Mouse (Mus musculus): ENCODE results near the gene Xpo5. TPM values are rescaled to one million over a fixed set of nuclear protein-coding genes. Genes with fewer than 3 reads are reported as not detected.

Xpo5 gene
- polyA plus RNA-seq, 1 experiment from 2014 or later, result 32.0 TPM

DNA sequence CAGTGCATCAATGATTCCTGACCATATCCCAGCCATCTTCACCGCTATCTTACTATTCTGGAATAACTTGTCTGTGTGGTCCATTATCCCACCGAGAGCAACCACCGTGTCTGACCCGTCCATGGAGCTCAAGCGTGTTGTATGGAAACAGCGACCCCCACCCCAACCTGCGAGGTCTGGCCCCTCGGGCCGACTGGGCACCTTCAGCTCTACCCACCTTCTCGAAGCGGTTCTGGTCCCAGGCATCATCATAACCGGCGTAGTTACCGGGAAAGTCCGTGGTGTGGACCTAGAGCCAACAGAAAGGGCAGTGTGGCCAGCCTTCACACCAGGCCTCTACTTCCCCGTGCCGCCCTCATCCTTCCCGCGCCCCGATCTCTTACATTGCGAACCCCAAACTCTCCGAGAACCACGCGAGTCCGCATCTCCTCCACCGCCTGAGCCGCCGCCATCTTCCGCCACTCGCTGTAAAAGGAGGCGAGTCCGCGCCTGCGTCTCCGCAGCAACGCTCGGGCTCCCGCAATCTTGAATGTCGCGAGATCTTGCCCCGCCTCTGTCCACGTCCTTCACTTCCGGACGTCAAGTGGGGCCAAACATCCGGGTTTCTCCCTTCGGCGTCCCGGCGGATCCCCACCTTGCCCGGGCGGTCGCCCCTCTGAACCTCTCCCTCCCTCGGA is 45.1 kb downstream of the Xpo5 start, which contains the start of the genes Polr1c and Yipf3:
TSS of gene Polr1c (minus strand) at position 543 of the 677 bp plus-strand sequence.
TSS of gene Yipf3 (plus strand) at position 569 of the 677 bp plus-strand sequence.
- Histone ChIP-seq H3K4me2 (peak within 1 kb of the TSS; percentile 77), H3K27ac (peak within 1 kb of the TSS; percentile 83), H3K4me3 (peak within 1 kb of the TSS; percentile 91), H3K4me1 (peaks cover 23% of the 10 kb centered on the region), H3K36me3 (peaks cover 73% of the 10 kb centered on the region), H3K27me3 (no peaks in the 10 kb centered on the region), H3K9ac (peak within 1 kb of the TSS; percentile 98), H3K9me3 (no peaks in the 10 kb centered on the region)
- ATAC-seq (ENCODE audit: insufficient number of reproducible peaks, low FRiP score, low TSS enrichment, low read depth), result peak; percentile 89
- WGBS, result under 1% methylated on average over 53 of the region's 53 CpGs

- Histone ChIP-seq H3K9ac (peak overlapping the region; percentile 98), H3K4me2 (peak overlapping the region; percentile 77), H3K36me3 (peaks cover 68% of the 10 kb centered on the region), H3K27ac (peak overlapping the region; percentile 83), H3K4me3 (peak overlapping the region; percentile 91), H3K9me3 (no peaks in the 10 kb centered on the region), H3K27me3 (no peaks in the 10 kb centered on the region), H3K4me1 (peaks cover 24% of the 10 kb centered on the region)
- under 1% methylated on average over 37 of the region's 37 CpGs for WGBS
- peak; percentile 30 for ATAC-seq (ENCODE audit: insufficient number of reproducible peaks, low FRiP score, low TSS enrichment, low read depth)
Observed at GRCm38 (mm10) chr17:46248189-46248522, 45.6 kb downstream of the Xpo5 start.

DNA sequence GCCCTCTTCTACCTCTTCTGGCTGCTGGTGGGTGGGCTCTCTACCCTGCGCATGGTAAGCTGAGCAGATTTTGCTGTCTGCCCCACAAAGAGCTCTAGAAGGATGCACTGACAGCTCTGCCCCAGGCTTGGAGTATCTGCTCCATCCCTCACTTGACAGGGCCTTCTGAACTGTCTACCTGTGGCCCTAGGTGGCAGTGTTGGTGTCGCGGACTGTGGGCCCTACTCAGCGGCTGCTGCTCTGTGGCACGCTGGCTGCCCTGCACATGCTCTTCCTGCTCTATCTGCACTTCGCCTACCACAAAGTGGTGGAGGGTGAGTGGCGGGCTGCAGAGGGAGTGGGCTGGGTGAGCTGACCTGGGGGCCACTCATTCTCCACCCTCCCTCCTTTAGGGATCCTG is 48.6 kb downstream of the Xpo5 start:
- peaks cover 18% of the 10 kb centered on the region for H3K27me3 ChIP-seq
- H3K27ac ChIP-seq, result no peak overlapping the region
- peaks cover 38% of the 10 kb centered on the region for H3K36me3 ChIP-seq
- no peak overlapping the region for H3K4me3 ChIP-seq
- H3K4me2 ChIP-seq, result no peak overlapping the region
- no peak overlapping the region for H3K9ac ChIP-seq
- peaks cover 38% of the 10 kb centered on the region for H3K4me1 ChIP-seq
- 80% methylated on average over 7 of the region's 7 CpGs for WGBS
- no peak for ATAC-seq (ENCODE audit: insufficient number of reproducible peaks, low FRiP score, low TSS enrichment, low read depth)
- no peaks in the 10 kb centered on the region for H3K9me3 ChIP-seq

DNA sequence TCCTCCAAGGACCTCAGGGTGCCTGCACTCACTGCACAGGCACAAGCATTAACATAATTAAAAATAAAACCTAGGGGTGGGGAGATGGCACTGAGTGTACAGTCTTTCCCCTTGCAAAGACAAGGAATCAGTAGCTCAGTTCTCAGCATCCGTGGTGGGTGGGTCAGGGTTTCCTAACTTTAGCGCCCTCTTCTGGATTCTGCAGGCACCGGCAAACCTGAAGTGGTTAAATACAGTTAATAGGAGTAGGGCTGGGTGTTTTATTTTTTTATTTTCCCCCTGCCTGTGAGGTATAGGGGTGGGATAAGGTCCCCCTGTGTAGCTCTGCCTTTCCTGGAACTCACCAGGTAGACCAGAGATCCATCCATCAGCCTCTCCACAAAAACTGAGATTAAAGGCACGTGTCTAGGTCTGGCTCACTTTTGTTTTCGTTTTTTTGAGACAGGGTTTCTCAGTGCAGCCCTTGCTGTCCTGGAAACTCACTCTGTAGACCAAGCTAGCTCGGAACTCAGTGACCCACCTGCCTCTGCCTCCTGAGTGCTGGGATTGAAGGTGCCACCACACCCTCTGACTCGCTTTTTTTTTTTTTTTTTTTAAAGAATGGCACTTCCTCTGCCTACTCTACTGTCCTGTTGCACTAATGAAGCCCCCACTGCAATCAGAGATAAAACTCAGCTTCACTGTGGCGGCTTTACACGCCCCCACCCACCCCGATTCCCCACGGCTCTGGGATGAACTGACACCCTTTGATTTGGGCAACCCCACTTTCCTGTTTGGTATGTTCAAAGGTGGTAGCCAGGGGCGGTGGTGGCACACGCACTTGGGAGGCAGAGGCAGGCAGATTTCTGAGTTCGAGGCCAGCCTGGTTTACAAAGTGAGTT is 50.2 kb downstream of the Xpo5 start:
- ATAC-seq (ENCODE audit: insufficient number of reproducible peaks, low FRiP score, low TSS enrichment, low read depth), result no peak
- Histone ChIP-seq H3K27ac (no peak overlapping the region), H3K36me3 (peaks cover 51% of the 10 kb centered on the region), H3K27me3 (peaks cover 18% of the 10 kb centered on the region), H3K9ac (no peak overlapping the region), H3K4me3 (peak overlapping the region; percentile 68; the same call in 1 of the 2 replicates), H3K4me2 (peak overlapping the region; percentile 100), H3K9me3 (no peaks in the 10 kb centered on the region), H3K4me1 (peaks cover 30% of the 10 kb centered on the region)
- WGBS, result 48% methylated on average over 14 of the region's 14 CpGs

- peaks cover 30% of the 10 kb centered on the region for H3K4me1 ChIP-seq
- H3K4me2 ChIP-seq, result peak within 1 kb of the TSS; percentile 100
- H3K9ac ChIP-seq, result peak within 1 kb of the TSS; percentile 57; the same call in 1 of the 2 replicates
- peak within 1 kb of the TSS; percentile 68 for H3K4me3 ChIP-seq
- H3K27ac ChIP-seq, result no peak within 1 kb of the TSS
- 2% methylated on average over 43 of the region's 48 CpGs for WGBS
- peak; percentile 72; the same call in 1 of the 2 replicates for ATAC-seq (ENCODE audit: insufficient number of reproducible peaks, low FRiP score, low TSS enrichment, low read depth)
- peaks cover 18% of the 10 kb centered on the region for H3K27me3 ChIP-seq
- no peaks in the 10 kb centered on the region for H3K9me3 ChIP-seq
- H3K36me3 ChIP-seq, result peaks cover 58% of the 10 kb centered on the region
Observed at GRCm38 (mm10) chr17:46253452-46254084, 51.0 kb downstream of the Xpo5 start, which contains the start of gene Lrrc73. Gene Lrrc73, plus strand, starts transcription at chr17:46253531.

DNA sequence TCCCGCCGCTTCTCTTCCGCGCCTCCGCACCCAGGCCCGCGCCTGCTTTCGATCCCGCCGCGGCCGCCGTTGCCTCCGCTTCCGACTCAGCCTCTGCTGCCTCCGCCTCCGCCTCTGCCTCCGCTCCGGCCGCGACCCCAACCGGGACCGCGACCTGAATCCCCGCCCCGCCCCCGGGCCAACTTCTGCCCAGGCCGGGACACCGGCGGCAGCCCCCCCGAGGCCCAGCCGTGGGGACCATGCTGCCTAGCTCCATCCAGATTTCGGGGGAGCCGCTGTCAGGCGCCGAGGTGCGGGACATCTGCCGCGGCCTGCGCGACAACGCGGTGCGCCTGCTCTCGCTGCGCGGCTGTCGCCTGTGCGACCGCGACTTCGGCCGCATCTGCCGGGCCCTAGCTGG is 51.5 kb downstream of the Xpo5 start:
- Histone ChIP-seq H3K9ac (peak overlapping the region; percentile 57; the same call in 1 of the 2 replicates), H3K36me3 (peaks cover 63% of the 10 kb centered on the region), H3K4me3 (peak overlapping the region; percentile 68), H3K9me3 (no peaks in the 10 kb centered on the region), H3K4me1 (peaks cover 25% of the 10 kb centered on the region), H3K27ac (no peak overlapping the region), H3K27me3 (peaks cover 18% of the 10 kb centered on the region), H3K4me2 (peak overlapping the region; percentile 100)
- ATAC-seq (ENCODE audit: insufficient number of reproducible peaks, low FRiP score, low TSS enrichment, low read depth), result no peak; the same call in 1 of the 2 replicates
- WGBS, result under 1% methylated on average over 52 of the region's 54 CpGs

DNA sequence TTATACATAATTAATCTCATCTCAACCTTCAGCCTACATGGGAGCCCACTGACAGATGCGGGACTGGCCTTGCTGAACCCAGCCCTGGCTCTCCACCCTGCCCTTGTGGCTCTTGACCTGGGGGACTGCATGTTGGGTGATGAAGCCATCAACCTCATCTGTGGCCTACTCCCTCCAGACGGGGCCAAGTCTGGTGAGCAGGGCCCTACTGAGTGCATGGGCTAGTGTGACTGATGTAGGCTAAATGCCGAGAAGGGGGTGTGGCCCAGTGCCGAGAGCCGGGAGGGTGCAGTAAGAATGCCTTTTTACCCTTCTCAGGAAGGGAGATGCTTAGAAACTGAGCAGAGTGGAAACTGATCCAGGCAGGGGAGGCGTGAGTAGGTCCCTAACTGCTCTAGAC is 52.6 kb downstream of the Xpo5 start:
- no peaks in the 10 kb centered on the region for H3K9me3 ChIP-seq
- no peak overlapping the region for H3K9ac ChIP-seq
- WGBS, result 33% methylated on average over 6 of the region's 6 CpGs
- 0 out of 2 replicates have a peak overlapping the region, but pooled peaks have one; percentile 68 for H3K4me3 ChIP-seq
- H3K4me2 ChIP-seq, result no peak overlapping the region
- peaks cover 16% of the 10 kb centered on the region for H3K4me1 ChIP-seq
- no peak for ATAC-seq (ENCODE audit: insufficient number of reproducible peaks, low FRiP score, low TSS enrichment, low read depth)
- H3K27ac ChIP-seq, result no peak overlapping the region
- peaks cover 18% of the 10 kb centered on the region for H3K27me3 ChIP-seq
- peaks cover 63% of the 10 kb centered on the region for H3K36me3 ChIP-seq

DNA sequence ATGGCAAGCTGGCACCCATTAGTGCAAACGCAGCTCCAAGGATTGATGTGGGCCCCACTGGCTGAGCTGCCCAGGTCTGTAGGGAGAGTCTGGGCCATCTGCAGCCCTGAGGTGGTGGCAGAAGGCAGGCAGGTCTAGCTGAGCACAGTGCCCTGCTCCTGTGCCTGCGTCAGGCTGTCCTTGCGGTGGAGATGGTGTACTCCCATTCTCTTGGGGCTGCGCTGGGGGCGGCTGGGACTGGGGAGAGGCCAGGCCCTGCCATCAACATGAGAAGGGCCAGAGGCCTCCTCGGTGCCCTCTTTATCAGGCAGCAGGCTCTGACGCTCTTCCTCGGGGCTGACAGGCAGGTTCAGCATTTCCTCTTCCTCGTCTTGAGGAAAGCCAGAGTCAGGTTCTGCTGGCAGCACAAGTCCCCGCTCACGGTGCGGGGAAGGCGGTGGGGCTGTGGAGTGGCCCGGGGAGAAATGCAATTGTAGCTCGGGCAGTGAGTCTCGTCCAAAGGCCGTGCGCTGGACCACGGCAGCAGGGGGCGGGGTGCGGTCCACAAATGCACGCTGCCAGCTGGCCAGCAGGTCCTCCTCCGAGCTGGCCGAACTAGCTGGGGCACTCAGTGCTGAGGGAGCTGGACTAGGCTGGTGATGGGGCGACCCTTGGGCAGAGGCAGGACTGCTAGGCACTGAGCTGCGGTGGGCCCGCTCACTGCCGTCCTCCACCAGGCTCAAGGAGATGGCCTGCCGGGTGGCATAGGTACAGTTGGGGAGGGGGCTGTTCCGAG is 55.9 kb downstream of the Xpo5 start:
- peaks cover 11% of the 10 kb centered on the region for H3K4me1 ChIP-seq
- no peak for ATAC-seq (ENCODE audit: insufficient number of reproducible peaks, low FRiP score, low TSS enrichment, low read depth)
- WGBS, result 89% methylated on average over 30 of the region's 30 CpGs
- H3K4me2 ChIP-seq, result no peak overlapping the region
- H3K4me3 ChIP-seq, result no peak overlapping the region
- H3K36me3 ChIP-seq, result peaks cover 72% of the 10 kb centered on the region
- H3K9ac ChIP-seq, result no peak overlapping the region
- H3K9me3 ChIP-seq, result no peaks in the 10 kb centered on the region
- no peak overlapping the region for H3K27ac ChIP-seq
- H3K27me3 ChIP-seq, result peaks cover 18% of the 10 kb centered on the region

- Histone ChIP-seq H3K4me2 (no peak overlapping the region), H3K9me3 (no peaks in the 10 kb centered on the region), H3K36me3 (peaks cover 84% of the 10 kb centered on the region), H3K4me3 (no peak overlapping the region), H3K27me3 (peaks cover 9% of the 10 kb centered on the region), H3K9ac (no peak overlapping the region), H3K4me1 (peaks cover 3% of the 10 kb centered on the region), H3K27ac (no peak overlapping the region)
- 88% methylated on average over 17 of the region's 17 CpGs for WGBS
- ATAC-seq (ENCODE audit: insufficient number of reproducible peaks, low FRiP score, low TSS enrichment, low read depth), result no peak
Observed at GRCm38 (mm10) chr17:46259675-46260074, 57.1 kb downstream of the Xpo5 start.

DNA sequence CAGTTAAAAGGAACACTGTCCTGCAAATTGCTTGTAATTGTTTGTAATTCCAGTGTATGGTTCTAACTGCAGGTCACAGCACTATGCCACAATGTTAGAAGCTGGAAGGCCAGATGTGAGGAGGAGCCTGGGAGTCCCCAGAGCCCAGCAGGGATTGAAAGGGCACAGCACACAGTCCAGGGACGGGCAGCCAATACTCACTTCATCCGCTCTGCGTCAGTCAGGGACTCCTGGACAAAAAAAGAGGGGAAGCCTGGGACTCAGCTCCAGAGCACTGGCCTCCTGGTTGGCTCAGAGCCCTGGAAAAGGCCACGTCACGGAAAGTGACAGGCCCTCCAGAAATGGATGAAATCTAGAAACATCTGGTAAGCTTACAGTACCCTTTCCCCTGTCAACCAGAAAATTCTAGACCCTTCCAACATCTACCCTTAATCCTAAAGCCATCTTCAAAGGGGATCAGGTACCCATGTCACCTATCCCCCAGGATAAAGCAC is 59.7 kb downstream of the Xpo5 start:
- Histone ChIP-seq H3K27me3 (no peaks in the 10 kb centered on the region), H3K27ac (no peak overlapping the region), H3K36me3 (peaks cover 88% of the 10 kb centered on the region), H3K4me2 (no peak overlapping the region), H3K9me3 (no peaks in the 10 kb centered on the region), H3K4me1 (peaks cover 13% of the 10 kb centered on the region), H3K4me3 (no peak overlapping the region), H3K9ac (no peak overlapping the region)
- ATAC-seq (ENCODE audit: insufficient number of reproducible peaks, low FRiP score, low TSS enrichment, low read depth), result no peak
- WGBS, result 85% methylated on average over 5 of the region's 5 CpGs

- no peaks in the 10 kb centered on the region for H3K27me3 ChIP-seq
- ATAC-seq (ENCODE audit: insufficient number of reproducible peaks, low FRiP score, low TSS enrichment, low read depth), result no peak
- WGBS, result 63% methylated on average over 12 of the region's 12 CpGs
- no peak overlapping the region for H3K4me3 ChIP-seq
- 0 out of 2 replicates have a peak overlapping the region, but pooled peaks have one; percentile 57 for H3K27ac ChIP-seq
- H3K9me3 ChIP-seq, result no peaks in the 10 kb centered on the region
- H3K4me1 ChIP-seq, result peaks cover 23% of the 10 kb centered on the region
- peaks cover 83% of the 10 kb centered on the region for H3K36me3 ChIP-seq
- H3K9ac ChIP-seq, result no peak overlapping the region
- H3K4me2 ChIP-seq, result no peak overlapping the region
Observed at GRCm38 (mm10) chr17:46265502-46265901, 62.9 kb downstream of the Xpo5 start.

Measured in limb, embryonic 15.5 days (tissue).